Mouse (Mus musculus): Measurements from ENCODE around the gene Scd2. TPM values are rescaled to one million over a fixed set of nuclear protein-coding genes. Genes with fewer than 3 reads are reported as not detected.

The Scd2 gene
- total and polyA plus RNA-seq, 3 experiments = 47.4 to 593 (median 392) TPM

DNA sequence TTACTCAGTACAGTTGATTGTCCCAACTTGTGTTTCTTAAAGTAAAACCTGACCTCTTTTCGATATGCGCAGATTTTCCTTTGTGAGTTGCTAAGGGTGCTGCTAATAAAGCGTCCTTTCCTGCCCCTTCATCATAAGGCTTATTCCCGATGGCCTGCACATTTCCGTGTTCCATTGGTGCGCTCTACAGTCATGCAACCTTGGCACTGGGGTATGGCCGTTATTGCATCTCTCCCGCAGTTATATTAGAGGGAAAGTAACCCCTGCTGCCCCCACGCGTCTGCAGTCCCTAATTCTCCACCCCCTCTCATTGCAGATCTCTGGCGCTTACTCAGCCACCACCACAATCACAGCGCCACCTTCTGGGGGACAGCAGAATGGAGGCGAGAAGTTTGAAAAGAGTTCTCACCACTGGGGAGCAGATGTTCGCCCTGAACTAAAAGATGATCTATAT is 1.1 kb downstream of the Scd2 start (continued):
- peak; percentile 47; the same call in 1 of the 2 replicates for TF ChIP-seq ELF1 (IDR thresholded peaks at IDR 0.05; ENCODE audit: low read depth, low read length)
- no peak for TF ChIP-seq NRF1 (IDR thresholded peaks at IDR 0.05; ENCODE audit: insufficient read depth, low read depth, low read length, poor library complexity, severe bottlenecking)
- TF ChIP-seq HCFC1 (IDR thresholded peaks at IDR 0.05; ENCODE audit: low read depth, low read length) = peak; percentile 58

- H3K36me3 ChIP-seq (ENCODE audit: control insufficient read depth in 1 of 2, insufficient read depth in 2 of 2, low read length in 2 of 2) = peaks cover 35 to 55% of the 10 kb centered on the region in 2 experiments
- H3K27ac ChIP-seq (ENCODE audit: control insufficient read depth, low read depth, low read length) = peak overlapping the region; percentile 50
- no peaks in the 10 kb centered on the region for H3K9me3 ChIP-seq (replicated peaks; ENCODE audit: insufficient read depth, low read length)
- H3K9ac ChIP-seq (ENCODE audit: control insufficient read depth, low read depth, low read length, poor library complexity, severe bottlenecking) = peak overlapping the region; percentile 66
- peaks cover 61% of the 10 kb centered on the region for H3K79me2 ChIP-seq (ENCODE audit: control insufficient read depth, insufficient read depth, low read length, poor library complexity)
- peaks cover 5 to 64% of the 10 kb centered on the region in 2 experiments for H3K4me1 ChIP-seq (ENCODE audit: control insufficient read depth in 1 of 2, insufficient read depth in 2 of 2, low read length in 2 of 2)
- H3K4me3 ChIP-seq (ENCODE audit: control insufficient read depth in 1 of 2, insufficient read depth in 1 of 2, low read depth in 2 of 2, low read length in 2 of 2) = peak overlapping the region; percentile 74 to 80
- DNase-seq (ENCODE audit: low read depth, low spot score) = peak; percentile 84
- no peaks in the 10 kb centered on the region for H3K27me3 ChIP-seq (ENCODE audit: control insufficient read depth in 1 of 2, insufficient read depth in 2 of 2, low read length in 2 of 2)
- TF ChIP-seq EP300 (IDR thresholded peaks at IDR 0.05; ENCODE audit: low read depth in 1 of 2, low read length in 2 of 2) (peak; percentile 13 to 40; a peak in 1 of 4 replicates), POLR2A (IDR thresholded peaks at IDR 0.05; ENCODE audit: control insufficient read depth in 1 of 2, insufficient read depth in 1 of 2, low read depth in 1 of 2, low read length in 2 of 2, poor library complexity in 1 of 2) (no peak), ZC3H11A (IDR thresholded peaks at IDR 0.05; ENCODE audit: low read depth, low read length) (no peak), MEF2A (IDR thresholded peaks at IDR 0.05; ENCODE audit: extremely low read depth, insufficient replicate concordance, low read depth, low read length, poor library complexity, severe bottlenecking) (no peak), MAX (IDR thresholded peaks at IDR 0.05; ENCODE audit: low read length) (peak; percentile 72; the same call in 1 of the 2 replicates), USF2 (IDR thresholded peaks at IDR 0.05; ENCODE audit: borderline replicate concordance in 1 of 2, insufficient read depth in 1 of 2, low read depth in 1 of 2, low read length in 2 of 2) (no peak), GATA1 (IDR thresholded peaks at IDR 0.05; ENCODE audit: low read depth, low read length) (no peak), SMC3 (IDR thresholded peaks at IDR 0.05; ENCODE audit: low read depth, low read length) (no peak), RAD21 (IDR thresholded peaks at IDR 0.05; ENCODE audit: low read depth, low read length) (no peak), MXI1 (IDR thresholded peaks at IDR 0.05; ENCODE audit: low read depth, low read length) (no peak), KAT2A (conservative IDR thresholded peaks at IDR 0.05; ENCODE audit: low read depth, low read length) (no peak), CHD1 (IDR thresholded peaks at IDR 0.05; ENCODE audit: low read depth, low read length) (no peak; the same call in 1 of the 2 replicates), TBP (IDR thresholded peaks at IDR 0.05; ENCODE audit: low read depth, low read length) (no peak), TAL1 (IDR thresholded peaks at IDR 0.05; ENCODE audit: low read length) (no peak), ZMIZ1 (IDR thresholded peaks at IDR 0.05; ENCODE audit: low read depth, low read length) (peak; percentile 21), ETS1 (IDR thresholded peaks at IDR 0.05; ENCODE audit: low read depth, low read length) (peak; percentile 53), UBTF (IDR thresholded peaks at IDR 0.05; ENCODE audit: borderline replicate concordance, insufficient read depth, low read depth, low read length) (no peak), ELF1 (IDR thresholded peaks at IDR 0.05; ENCODE audit: low read depth, low read length) (no peak), CTCF (IDR thresholded peaks at IDR 0.05 in 2 of 3, conservative IDR thresholded peaks at IDR 0.05 in 1 of 3; ENCODE audit: control insufficient read depth in 1 of 3, insufficient read depth in 1 of 3, low read depth in 2 of 3, low read length in 3 of 3, poor library complexity in 1 of 3, severe bottlenecking in 1 of 3) (no peak), ZNF384 (IDR thresholded peaks at IDR 0.05; ENCODE audit: low read depth, low read length) (no peak), POLR2AphosphoS2 (IDR thresholded peaks at IDR 0.05; ENCODE audit: low read length) (peak; percentile 3; the same call in 1 of the 2 replicates), GABPA (IDR thresholded peaks at IDR 0.05; ENCODE audit: low read depth, low read length) (no peak), POLR2AphosphoS5 (IDR thresholded peaks at IDR 0.05; ENCODE audit: borderline replicate concordance, low read depth, low read length) (no peak), NRF1 (IDR thresholded peaks at IDR 0.05; ENCODE audit: insufficient read depth, low read depth, low read length, poor library complexity, severe bottlenecking) (no peak), MYB (IDR thresholded peaks at IDR 0.05; ENCODE audit: low read depth, low read length) (no peak), CHD2 (IDR thresholded peaks at IDR 0.05; ENCODE audit: low read length) (no peak; the same call in 1 of the 2 replicates), HCFC1 (IDR thresholded peaks at IDR 0.05; ENCODE audit: low read depth, low read length) (no peak), RCOR1 (IDR thresholded peaks at IDR 0.05; ENCODE audit: low read depth, low read length) (no peak), ZKSCAN1 (IDR thresholded peaks at IDR 0.05; ENCODE audit: low read depth, low read length) (no peak), USF1 (IDR thresholded peaks at IDR 0.05; ENCODE audit: low read depth, low read length) (no peak), BHLHE40 (IDR thresholded peaks at IDR 0.05; ENCODE audit: borderline replicate concordance, low read depth, low read length) (no peak), NELFE (IDR thresholded peaks at IDR 0.05; ENCODE audit: low read depth, low read length) (no peak), TCF12 (IDR thresholded peaks at IDR 0.05; ENCODE audit: low read depth, low read length) (no peak), MAZ (IDR thresholded peaks at IDR 0.05; ENCODE audit: low read depth, low read length) (no peak; the same call in 1 of the 2 replicates)
Observed at GRCm38 (mm10) chr19:44295251-44295650, 1.8 kb downstream of the Scd2 start.

All from MEL (cell line).